Mouse (Mus musculus) MEL-GATA-1-ER (cell line): ENCODE results near the gene Dand5.

Experiments
- DNase-seq: peaks from one replicate; pipeline ENCODE4 v3.0.0-alpha.2; 2012; ENCODE audit warnings: low read depth; ENCODE audit errors: extremely low read depth

The Dand5 gene

DNA sequence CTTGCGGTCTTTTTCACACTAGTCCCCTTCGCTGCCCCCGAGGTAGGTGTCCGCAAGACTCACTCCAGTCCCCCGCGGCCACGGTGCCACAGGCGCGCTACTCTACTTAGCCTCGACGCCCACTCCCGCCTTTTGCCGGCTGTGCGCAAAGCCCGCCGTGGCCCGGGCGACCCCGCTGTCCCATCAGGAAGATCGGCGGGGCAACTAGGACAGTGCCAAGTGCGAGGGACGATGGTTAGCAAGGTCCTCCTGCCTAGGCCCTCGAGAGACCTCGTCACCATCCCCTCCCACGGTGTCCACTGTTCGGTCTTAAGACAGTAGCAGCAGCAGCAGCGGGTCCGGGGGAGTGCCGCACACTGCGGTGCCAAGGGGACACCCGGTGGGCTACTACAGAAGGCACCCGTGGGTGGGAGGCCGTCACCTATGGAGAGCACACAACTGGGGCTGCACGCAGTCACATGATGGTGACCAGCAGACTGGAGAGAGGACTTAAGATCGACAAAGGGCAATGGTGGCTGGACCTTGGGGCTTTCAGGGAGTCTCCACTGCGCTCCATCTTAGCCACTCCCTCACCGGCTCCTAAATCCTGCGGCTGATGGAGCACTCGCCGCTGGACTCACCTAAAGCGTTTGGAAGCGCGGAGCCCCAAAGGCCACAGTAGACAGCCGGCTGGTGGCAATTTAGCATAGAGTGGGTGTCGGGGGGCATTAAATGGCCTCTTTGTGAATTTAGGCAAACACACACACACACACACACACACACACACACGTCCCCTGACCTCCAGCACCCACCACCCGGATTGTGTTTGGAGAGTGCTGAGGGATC is 37.7 kb downstream of the Dand5 start:
- DNase-seq, result no peak

DNA sequence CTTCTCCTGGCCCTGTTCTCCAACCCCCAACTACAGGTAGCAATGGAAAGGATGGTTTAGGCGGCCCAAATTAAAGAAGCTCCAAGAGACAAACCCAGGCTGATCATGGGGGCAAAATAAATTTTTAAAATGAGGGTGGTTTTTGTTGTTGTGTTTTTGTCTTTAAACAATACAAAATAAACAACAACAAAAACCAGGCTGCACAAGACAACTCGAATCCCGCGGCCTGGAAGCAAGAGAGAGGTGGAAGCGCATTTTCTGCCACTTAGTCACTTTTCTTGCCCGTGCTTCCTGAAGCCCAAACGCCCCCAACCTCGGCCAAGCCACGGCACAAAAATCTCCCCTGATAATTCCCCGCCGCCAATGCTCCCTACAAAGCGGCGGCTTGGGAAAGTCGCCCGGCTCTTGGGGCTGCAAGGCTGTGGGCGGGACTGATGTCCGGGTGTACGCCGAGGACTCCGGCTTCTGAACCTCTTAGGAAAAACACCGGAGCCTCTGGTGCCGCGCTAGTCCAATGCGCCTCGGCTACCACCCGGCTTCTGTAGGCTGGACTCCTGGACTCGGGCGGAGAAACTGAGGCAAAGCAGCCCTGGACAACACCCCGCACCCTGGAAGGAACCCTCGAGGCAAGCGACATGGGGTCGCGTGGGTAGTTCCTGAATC is 38.6 kb downstream of the Dand5 start:
- DNase-seq, result no peak

DNA sequence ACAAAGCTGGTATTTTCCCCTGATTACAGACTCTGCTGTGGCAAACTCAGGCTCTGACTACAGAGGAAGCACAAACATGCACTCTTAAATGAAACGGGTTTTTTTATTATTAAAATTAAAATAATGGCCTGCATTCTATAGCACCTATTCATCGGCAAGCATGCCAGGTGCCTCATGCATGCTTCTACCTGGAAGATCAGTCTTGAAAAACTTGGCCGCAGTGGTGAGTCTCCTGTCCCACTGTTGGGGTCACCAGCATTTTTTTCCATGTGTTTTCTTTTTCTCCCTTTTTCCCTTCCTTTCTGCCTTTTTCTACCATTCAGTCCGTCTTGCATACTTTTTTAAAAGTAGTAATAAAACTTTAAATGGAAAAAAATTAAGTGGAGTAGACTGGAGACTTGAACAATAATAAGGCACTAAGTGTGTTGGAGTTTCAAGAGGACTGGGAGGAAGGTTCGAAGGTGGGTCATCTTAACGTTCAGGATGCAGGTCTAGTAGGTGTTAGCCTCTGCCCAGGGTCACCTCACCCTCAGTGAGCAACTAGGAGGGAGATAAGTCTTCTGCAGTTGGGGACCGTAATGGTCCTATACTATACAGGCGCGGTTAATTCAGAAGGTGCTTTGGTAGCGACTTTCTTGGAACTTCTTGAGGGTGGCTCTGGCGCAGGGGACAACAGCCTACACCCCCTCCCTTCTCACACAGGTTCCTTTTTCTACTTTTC is 39.3 kb downstream of the Dand5 start:
- DNase-seq, result no peak

DNA sequence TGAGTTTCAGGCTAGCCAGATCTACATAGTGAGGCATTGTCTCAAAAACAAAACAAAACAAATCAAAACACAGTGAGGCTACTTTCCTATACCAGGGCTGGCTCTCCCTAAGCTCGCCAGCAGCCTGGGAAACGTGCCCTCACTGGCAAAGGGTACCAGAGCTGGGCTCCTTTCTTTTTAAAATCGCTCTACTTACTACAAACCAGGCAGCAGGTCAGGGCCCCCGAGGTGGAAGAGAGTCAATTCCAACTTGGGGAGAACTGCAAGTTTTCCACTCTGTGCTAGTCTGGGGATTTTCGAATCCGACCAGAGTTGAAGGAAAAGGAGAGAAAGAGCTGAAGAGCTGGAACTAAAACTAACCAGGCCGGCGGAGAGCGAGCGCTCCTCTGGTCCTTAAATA is 39.9 kb downstream of the Dand5 start:
- no peak for DNase-seq

DNA sequence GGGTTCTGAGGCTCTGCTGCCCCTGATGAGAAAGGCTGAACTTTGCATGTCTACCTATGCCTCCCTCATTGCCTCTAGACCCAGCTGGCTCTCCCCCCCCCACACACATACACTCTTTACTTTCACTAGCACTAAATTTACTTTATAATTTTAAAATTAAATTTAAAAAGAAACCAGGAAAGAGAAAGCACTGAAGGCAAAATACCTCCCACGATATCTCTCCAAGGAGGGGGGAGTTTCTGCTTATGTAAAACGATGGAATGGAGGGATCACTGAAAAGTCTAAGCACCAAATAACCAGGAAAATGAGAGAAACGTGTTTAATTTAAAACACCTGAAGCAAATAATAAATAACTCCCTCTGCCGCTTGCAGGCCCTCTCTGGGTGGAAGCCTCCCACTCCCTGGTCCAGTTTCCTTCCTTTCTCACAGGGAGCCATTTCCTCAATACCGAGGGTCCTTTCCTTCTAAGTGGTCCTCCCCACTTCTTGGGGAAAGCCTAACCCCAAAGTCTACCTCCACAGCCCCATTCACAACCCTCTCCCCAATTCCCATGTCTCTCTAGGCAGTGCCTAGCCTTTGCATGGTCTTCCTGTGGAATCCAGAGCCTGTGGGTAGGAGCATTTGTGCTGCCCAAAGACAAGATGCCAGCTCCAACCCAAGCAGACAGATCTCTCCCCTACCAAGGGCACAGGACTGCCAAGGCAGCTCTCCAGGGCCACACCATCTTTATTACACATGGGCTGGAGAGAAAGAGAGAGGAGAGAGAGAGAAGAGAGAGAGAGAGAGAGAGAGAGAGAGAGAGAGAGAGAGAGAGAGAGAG is 40.7 kb downstream of the Dand5 start:
- no peak for DNase-seq

DNA sequence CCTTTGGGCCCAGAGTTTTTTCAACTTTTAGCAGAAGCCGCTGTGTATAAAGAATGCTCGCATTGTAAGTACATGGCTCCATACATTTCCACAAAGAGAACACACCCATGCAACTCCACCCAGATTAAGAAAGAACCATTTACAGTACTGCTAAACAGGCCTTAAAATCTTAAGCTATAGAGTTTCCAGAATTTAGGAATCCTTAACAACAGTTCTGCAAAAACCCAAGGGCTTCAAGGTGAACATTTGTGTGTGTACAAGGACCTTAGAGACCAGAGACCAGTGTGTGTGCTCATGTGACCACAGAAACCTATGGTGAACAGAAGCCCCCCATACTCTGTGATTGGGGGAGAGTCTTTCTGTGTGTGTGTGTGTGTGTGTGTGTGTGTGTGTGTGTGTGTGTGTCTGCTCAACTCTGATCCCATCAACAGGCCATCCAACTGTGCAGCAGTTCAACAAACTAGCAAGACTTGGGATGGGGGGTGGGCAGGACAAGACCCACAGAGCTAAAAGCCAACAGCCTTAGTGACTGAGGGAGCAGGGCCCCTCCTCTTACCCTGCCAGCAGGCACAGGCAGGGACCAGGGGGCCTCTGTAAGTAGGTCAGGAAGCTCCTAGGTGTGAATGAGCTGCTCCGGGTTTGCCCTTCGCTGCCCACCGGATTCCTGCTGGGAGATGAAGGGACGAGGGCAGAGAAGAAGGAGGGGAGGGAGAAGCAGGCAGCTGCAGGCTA is 41.5 kb downstream of the Dand5 start:
- no peak for DNase-seq

DNA sequence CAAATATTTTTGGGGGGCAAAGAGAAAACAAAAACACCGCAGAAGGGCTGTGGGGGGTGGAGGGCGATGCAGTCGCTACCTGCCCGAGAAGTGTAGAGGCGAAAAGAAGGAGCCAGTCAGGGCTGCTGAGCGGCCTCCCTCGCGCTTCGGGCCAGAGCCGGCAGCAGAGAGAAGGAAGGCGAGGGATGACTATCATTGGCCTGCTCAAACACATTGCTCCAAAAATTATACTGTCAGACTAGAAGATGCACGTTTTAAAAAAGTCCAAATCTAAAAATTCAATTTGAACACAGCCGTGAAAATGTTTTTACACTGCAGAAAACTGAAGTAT is 42.4 kb downstream of the Dand5 start:
- no peak for DNase-seq

DNA sequence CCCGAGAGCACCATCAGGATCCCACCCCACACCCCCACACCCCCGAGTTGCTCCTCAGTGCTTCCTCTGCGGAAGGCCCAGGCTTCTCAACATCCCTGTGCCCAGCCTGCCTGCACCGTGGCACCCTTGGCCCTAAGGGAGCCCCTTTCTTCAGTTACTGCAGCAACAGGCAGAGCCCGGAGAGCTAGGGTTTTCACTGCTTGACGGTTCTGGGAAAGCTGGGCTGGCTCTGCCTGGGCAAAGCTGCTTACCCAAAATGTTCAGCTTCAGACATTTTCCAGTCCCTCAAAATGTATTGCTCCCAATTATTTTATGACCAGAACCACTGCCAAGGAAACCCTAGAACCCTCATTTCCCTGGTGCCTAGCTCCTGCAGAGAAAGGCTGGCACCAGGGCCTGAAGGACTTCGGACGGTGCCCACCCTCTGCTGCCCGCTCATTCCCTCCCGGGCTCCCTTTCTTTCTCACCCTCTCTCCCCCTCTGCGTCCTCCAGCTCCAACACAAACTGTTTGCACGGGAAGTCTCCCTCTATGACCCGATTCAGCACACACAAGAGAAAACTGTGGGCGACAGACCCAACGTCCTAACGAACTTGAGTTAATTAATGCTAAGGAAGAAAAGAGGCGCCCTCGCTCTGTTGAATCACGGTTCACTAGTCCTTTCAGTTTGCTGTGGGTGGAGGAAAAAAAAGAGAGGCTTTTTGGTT is 43.0 kb downstream of the Dand5 start:
- DNase-seq, result no peak

DNA sequence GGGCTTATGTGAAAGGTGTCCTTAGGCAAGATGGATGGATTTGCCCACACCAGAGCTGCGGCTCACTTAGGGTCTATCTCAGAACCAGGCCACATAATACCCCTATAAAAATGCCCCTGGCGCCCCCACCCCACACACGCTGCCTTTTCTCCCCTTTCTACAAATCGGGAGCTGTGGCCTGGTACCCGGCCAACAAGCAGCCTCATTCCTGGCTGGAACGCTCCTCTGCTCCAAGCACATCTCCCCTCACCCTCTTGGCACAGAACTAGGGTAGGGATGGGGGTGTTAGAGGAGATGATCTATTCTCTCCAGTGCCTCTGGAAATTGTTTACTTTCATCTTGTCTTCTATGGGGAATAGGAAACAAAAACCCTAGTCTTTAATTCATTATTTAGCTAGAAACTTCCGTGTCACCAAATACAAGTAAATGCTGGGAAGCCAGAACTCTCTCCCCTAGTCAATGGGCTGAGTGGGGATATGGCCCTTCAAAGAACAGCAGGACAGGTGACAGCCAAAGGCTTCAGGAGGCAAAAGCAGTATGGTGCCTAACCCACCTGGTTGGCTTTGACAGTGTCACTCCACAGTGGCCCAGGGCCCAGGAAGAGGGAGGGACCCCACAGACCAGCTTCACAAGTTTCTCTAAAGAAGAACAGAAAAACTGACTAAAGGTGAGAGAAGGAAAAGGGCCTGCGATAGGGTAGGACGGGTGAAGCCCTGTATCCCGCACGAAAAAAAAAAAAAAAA is 43.8 kb downstream of the Dand5 start:
- no peak for DNase-seq

DNA sequence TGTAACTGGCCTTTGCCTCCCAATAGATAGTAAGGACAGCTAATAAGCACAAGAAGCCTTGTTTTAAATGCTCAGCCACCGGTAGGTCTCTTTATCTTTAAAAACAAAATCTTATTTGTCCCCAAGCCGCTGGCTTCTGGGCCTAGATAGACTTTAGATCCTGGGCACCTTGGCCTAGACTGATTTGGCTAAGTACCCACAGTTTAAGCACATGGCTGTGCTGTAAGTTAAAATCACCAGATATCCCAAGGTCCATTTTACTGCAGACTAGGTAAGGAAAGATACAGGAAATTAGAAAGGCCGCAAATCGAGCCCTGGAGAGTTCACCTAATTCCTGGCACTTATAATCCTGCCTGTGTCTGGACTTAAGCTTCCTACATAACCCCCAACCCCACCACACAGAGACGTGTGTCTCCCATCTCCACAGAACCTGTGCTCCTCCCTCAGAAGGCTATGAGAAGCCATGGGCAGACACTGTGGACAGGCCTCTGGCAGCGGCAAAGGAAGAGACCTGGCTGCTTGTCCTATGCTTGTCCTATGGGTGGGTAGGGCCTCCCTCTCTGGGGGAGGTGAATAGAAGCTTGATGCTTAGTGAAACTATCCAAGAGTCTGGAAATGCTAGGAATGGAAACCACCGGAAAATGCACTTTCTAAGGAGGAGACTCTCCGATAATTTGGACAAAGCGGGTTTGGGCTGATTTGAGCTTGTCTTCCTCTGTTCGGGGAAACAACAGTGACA is 44.6 kb downstream of the Dand5 start:
- DNase-seq, result no peak

DNA sequence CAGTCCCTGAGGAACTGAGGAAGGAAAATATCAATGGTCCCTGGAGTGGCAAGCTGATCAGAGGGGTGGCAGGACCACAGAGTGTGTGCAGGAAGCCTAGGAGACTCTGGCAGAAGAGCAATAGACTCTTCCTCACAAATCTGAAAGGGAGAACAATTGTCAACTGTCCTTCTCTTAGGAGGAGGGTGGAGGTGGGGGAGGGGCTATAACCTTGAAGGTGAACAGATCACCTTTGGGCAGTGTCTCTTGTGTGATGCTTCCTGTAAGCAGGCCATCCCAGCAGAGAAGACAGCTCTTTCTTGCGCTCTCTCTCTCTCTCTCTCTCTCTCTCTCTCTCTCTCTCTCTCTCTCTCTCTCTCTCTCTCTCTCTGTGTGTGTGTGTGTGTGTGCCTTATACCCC is 46.1 kb downstream of the Dand5 start:
- DNase-seq, result no peak

DNA sequence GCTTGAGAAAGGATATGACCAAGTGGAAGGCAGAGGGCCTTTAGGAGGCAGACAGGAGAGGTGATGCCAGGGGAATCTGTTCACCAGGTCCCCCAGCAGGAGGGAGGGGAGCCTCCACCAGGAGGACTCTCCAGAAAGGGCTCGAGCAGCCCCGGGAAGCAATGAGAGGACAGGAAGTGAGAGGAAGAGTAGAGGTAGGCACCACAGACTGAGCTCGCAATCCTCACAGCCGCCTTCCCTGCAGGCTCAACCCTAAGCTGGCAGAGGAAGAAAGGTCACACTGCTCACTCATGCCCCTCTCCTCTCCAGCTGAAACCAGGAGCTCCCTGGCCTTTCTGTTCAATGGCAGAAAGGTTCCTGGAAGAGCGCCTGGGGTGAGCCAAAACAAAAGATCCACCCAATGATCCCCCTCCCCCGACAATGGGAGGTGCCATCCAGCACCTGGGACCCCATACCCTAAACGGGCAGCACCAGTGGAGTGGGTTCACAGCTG is 47.0 kb downstream of the Dand5 start:
- no peak for DNase-seq

DNA sequence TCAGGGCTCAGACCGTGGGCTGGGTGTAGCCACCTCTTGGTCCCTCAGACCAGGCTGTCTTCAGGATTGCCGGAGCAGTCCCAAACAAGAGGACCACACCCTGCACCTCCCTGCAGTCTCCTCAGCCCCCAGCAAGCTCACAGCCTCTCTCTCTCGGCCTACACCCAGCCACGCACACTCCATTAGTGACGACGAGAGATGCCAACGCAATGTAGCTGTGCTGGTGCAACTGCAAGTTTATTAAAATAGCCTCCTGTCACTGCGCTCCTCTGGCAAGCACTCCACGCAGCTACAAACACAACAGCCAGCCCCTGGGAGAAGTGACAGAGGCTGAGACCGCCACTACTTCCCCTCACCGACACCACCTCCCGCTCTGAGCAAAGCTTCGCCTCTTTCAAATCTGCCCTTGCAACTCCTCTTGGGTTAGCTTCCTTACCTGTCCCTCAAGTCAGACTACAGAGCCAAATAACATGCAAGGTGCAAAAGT is 47.5 kb downstream of the Dand5 start:
- DNase-seq, result no peak

DNA sequence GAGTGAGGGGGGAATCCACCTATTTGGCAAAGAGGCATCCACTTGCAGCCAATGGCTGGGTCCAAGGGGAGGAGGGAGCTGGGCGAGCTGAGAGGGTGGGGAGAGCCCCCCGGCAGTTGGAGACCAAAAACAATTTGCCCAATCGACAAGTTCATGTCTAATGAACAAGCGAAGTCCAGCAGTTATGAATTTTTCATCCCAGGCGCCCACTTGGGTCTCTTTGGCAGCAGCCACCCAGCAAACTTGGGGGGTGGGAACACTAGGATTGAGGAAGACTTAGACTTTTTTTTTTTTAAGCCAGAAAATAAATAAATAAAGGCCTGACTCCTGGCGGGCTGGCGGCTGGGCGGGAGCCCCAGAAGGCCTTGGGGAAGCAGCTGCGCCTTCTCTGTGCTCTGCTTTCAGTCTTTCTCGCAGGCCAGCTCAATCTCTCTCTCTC is 48.1 kb downstream of the Dand5 start:
- DNase-seq, result no peak

DNA sequence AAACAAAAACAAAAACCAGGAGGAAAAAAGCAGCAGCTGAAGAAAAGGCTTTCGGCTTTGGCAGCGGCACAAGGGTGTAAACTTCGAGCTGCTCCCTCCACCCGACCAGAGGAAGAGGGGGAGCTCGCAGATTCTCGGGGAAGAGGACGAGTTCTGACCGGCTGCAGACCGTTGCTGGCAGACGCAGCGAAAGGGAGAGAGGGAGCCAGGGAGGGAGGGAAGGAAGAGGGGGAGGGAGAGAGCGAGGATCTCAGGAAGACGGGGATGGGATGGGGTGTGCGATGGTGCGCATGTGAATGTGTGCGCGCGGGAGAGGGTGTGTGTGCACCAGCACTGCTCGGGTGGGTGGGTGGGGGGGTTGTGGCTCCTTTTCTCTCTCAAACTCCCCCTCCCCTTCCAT is 48.8 kb downstream of the Dand5 start:
- DNase-seq, result no peak

DNA sequence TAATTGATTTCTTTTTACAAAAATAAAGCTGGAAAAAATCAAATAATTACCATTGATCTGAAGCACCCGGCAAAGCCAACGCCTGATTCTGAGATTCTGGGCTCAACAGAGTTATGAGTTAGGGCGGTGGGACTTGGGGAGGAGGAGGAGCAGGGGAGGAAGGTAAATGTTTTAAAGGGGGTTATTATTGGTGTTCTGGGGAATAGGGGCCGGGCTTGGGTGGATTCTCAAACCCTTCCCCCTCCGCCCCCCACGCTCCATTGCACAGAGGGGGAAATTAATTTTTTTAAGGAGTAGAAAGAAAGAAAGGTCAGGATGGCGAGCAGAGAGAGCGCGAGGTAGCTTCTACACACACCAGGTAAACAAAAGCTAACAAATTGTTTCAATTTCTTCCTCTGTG is 49.3 kb downstream of the Dand5 start:
- DNase-seq, result no peak

DNA sequence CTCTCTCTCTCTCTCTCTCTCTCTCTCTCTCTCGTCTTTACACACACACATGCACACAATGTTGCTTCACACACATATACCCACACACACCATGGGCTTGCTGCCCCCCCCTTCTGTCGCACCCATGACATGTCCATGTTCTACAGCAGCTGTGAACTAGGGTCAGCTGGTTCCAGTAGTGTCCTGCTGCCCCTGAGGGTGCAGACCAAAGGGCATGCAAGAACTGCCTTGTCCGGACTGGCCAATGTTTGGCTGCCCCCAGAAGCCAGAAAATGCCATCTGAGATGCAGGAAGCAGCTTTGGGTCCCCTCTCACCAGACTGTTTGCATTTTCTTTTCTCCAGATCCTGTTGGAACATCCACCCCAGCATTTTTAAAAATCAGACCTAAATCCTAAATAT is 50.0 kb downstream of the Dand5 start:
- no peak for DNase-seq

DNA sequence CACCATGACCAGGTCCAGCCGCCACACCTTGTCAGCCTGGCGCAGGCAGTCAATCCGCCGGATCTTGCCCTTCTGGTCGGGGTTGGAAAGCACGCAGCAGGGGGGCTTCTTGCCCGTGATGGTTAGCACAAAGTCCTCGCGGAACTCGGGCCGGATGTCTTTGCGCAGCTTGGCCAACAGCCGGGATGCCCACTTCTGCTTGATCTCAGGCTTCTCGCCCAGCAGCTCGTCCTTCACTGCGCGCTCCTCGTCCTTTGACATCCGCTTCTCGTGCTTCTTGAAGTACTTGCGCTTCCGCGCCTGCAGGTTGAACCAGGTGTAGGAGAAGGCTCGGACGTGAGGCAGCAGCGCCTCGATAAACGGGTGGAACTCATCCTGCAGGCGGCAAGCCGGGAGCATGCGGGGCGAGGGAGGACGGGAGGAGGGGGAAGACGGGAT is 50.7 kb downstream of the Dand5 start:
- DNase-seq, result no peak
